Mouse (Mus musculus): ENCODE results near the gene Cdh10.

The Cdh10 gene

GRCm38 (mm10) chr15:18818185-18818973 lies at the start of gene Cdh10:
TSS of gene Cdh10 (plus strand) at chr15:18818947.
- DNase-seq (ENCODE audit: low spot score in 2 of 2), result peak; percentile 45 to 71

- no peak for DNase-seq (ENCODE audit: low spot score in 2 of 2)
Observed at GRCm38 (mm10) chr15:18809148-18809827, 9.5 kb upstream of the Cdh10 start.

- DNase-seq (ENCODE audit: low spot score in 2 of 2), result no peak
Observed at GRCm38 (mm10) chr15:18817707-18818106, 1.0 kb upstream of the Cdh10 start.

GRCm38 (mm10) chr15:18820226-18820625 lies 1.5 kb downstream of the Cdh10 start:
- DNase-seq (ENCODE audit: low spot score in 2 of 2), result no peak

- DNase-seq (ENCODE audit: low spot score in 2 of 2), result peak; percentile 91 to 97
Observed at GRCm38 (mm10) chr15:18821114-18821756, 2.5 kb downstream of the Cdh10 start.

- DNase-seq (ENCODE audit: low spot score in 2 of 2), result no peak
Observed at GRCm38 (mm10) chr15:18823420-18823819, 4.7 kb downstream of the Cdh10 start.

GRCm38 (mm10) chr15:18832263-18832662 lies 13.5 kb downstream of the Cdh10 start:
- peak; percentile 25 to 56 for DNase-seq (ENCODE audit: low spot score in 2 of 2)

- DNase-seq (ENCODE audit: low spot score in 2 of 2), result no peak
Observed at GRCm38 (mm10) chr15:18841769-18842168, 23.0 kb downstream of the Cdh10 start.

- no peak for DNase-seq (ENCODE audit: low spot score in 2 of 2)
Observed at GRCm38 (mm10) chr15:18844807-18845206, 26.1 kb downstream of the Cdh10 start.

GRCm38 (mm10) chr15:18850497-18850896 lies 31.8 kb downstream of the Cdh10 start:
- DNase-seq (ENCODE audit: low spot score in 2 of 2), result peak in 1 of 2 experiments; percentile 64

GRCm38 (mm10) chr15:18858135-18858534 lies 39.4 kb downstream of the Cdh10 start:
- DNase-seq (ENCODE audit: low spot score in 2 of 2), result no peak

- DNase-seq (ENCODE audit: low spot score in 2 of 2), result no peak
Observed at GRCm38 (mm10) chr15:18869871-18870270, 51.1 kb downstream of the Cdh10 start.

GRCm38 (mm10) chr15:18881467-18881866 lies 62.7 kb downstream of the Cdh10 start:
- no peak for DNase-seq (ENCODE audit: low spot score in 2 of 2)

GRCm38 (mm10) chr15:18886673-18887072 lies 67.9 kb downstream of the Cdh10 start:
- DNase-seq (ENCODE audit: low spot score in 2 of 2), result no peak

GRCm38 (mm10) chr15:18888912-18889311 lies 70.2 kb downstream of the Cdh10 start:
- no peak for DNase-seq (ENCODE audit: low spot score in 2 of 2)

GRCm38 (mm10) chr15:18890358-18890757 lies 71.6 kb downstream of the Cdh10 start:
- no peak for DNase-seq (ENCODE audit: low spot score in 2 of 2)

- DNase-seq (ENCODE audit: low spot score in 2 of 2), result no peak
Observed at GRCm38 (mm10) chr15:18900776-18901175, 82.0 kb downstream of the Cdh10 start.

GRCm38 (mm10) chr15:18904131-18904530 lies 85.4 kb downstream of the Cdh10 start:
- no peak for DNase-seq (ENCODE audit: low spot score in 2 of 2)

GRCm38 (mm10) chr15:18910612-18911011 lies 91.9 kb downstream of the Cdh10 start:
- DNase-seq (ENCODE audit: low spot score in 2 of 2), result no peak

GRCm38 (mm10) chr15:18925392-18926117 lies 106.8 kb downstream of the Cdh10 start:
- DNase-seq (ENCODE audit: low spot score in 2 of 2), result no peak

- no peak for DNase-seq (ENCODE audit: low spot score in 2 of 2)
Observed at GRCm38 (mm10) chr15:18926964-18927363, 108.2 kb downstream of the Cdh10 start.

- DNase-seq (ENCODE audit: low spot score in 2 of 2), result no peak
Observed at GRCm38 (mm10) chr15:18952266-18952665, 133.5 kb downstream of the Cdh10 start.

Measured in cerebellum, postnatal 4 days (tissue).